Mouse (Mus musculus): ENCODE data around the gene Gm13697.
"Not testable (repeated sequence)": the region's sequence is repeated elsewhere in the genome, so short reads cannot be mapped to it uniquely, and the experiment has no call there.

The Gm13697 gene

GRCm38 (mm10) chr2:83984443-83984842, at the start of gene Gm13697:
Gene Gm13697, plus strand, starts transcription at chr2:83984743.
- DNase-seq, result not testable (repeated sequence)

GRCm38 (mm10) chr2:83940931-83941361, 43.6 kb upstream of the Gm13697 start, which contains the start of gene Zswim2:
Gene Zswim2, minus strand, starts transcription at chr2:83941228.
- peak; percentile 77 for DNase-seq

GRCm38 (mm10) chr2:83941378-83941777, 43.2 kb upstream of the Gm13697 start:
- DNase-seq, result no peak

GRCm38 (mm10) chr2:83941792-83942191, 42.8 kb upstream of the Gm13697 start:
- DNase-seq, result no peak

- DNase-seq, result not testable (repeated sequence)
Measured at GRCm38 (mm10) chr2:83955393-83955792, 29.1 kb upstream of the Gm13697 start, which contains the start of gene Gm13698. Gene Gm13698, plus strand, starts transcription at chr2:83955693.

GRCm38 (mm10) chr2:83961203-83961602, 23.3 kb upstream of the Gm13697 start, which contains the start of gene Gm13693:
Gene Gm13693, plus strand, starts transcription at chr2:83961503.
- DNase-seq, result not testable (repeated sequence)

GRCm38 (mm10) chr2:83967013-83967412, 17.5 kb upstream of the Gm13697 start, which contains the start of gene Gm13695:
Gene Gm13695, plus strand, starts transcription at chr2:83967313.
- DNase-seq, result not testable (repeated sequence)

- DNase-seq, result not testable (repeated sequence)
Measured at GRCm38 (mm10) chr2:83972823-83973222, 11.7 kb upstream of the Gm13697 start, which contains the start of gene Gm13696. Gene Gm13696, plus strand, starts transcription at chr2:83973123.

GRCm38 (mm10) chr2:83978633-83979032, 5.9 kb upstream of the Gm13697 start, which contains the start of gene Gm13694:
Gene Gm13694, plus strand, starts transcription at chr2:83978933.
- not testable (repeated sequence) for DNase-seq

- DNase-seq, result not testable (repeated sequence)
Measured at GRCm38 (mm10) chr2:83990253-83990652, 5.7 kb downstream of the Gm13697 start, which contains the start of gene Gm13691. Gene Gm13691, plus strand, starts transcription at chr2:83990553.

- not testable (repeated sequence) for DNase-seq
Measured at GRCm38 (mm10) chr2:83993639-83994255, 9.2 kb downstream of the Gm13697 start.

GRCm38 (mm10) chr2:83994526-83994925, 10.0 kb downstream of the Gm13697 start:
- not testable (repeated sequence) for DNase-seq

- DNase-seq, result no peak
Measured at GRCm38 (mm10) chr2:84008913-84009312, 24.4 kb downstream of the Gm13697 start.

GRCm38 (mm10) chr2:84009818-84010217, 25.3 kb downstream of the Gm13697 start:
- DNase-seq, result no peak

- DNase-seq, result no peak
Measured at GRCm38 (mm10) chr2:84014572-84014971, 30.0 kb downstream of the Gm13697 start.

- DNase-seq, result not testable (repeated sequence)
Measured at GRCm38 (mm10) chr2:84016291-84016690, 31.7 kb downstream of the Gm13697 start.

GRCm38 (mm10) chr2:84018330-84018729, 33.8 kb downstream of the Gm13697 start:
- DNase-seq, result no peak

GRCm38 (mm10) chr2:84019519-84020305, 35.2 kb downstream of the Gm13697 start:
- DNase-seq, result no peak

- DNase-seq, result no peak
Measured at GRCm38 (mm10) chr2:84021930-84022329, 37.4 kb downstream of the Gm13697 start.

- DNase-seq, result no peak
Measured at GRCm38 (mm10) chr2:84022905-84023304, 38.4 kb downstream of the Gm13697 start.

GRCm38 (mm10) chr2:84023319-84023718, 38.8 kb downstream of the Gm13697 start:
- DNase-seq, result no peak

GRCm38 (mm10) chr2:84025217-84025616, 40.7 kb downstream of the Gm13697 start:
- no peak for DNase-seq

- no peak for DNase-seq
Measured at GRCm38 (mm10) chr2:84032505-84032904, 48.0 kb downstream of the Gm13697 start.
